Mouse (Mus musculus): ENCODE data around the gene Olig3. TPM values are rescaled to one million over a fixed set of nuclear protein-coding genes. Genes with fewer than 3 reads are reported as not detected.

Olig3 gene
- polyA plus RNA-seq, 1 experiment from 2014 or later, result 26.3 TPM

- ATAC-seq (ENCODE audit: low read depth), result no peak
These were observed 4.1 kb upstream of the Olig3 start for GRCm38 (mm10) chr10:19352006-19352877.

DNA sequence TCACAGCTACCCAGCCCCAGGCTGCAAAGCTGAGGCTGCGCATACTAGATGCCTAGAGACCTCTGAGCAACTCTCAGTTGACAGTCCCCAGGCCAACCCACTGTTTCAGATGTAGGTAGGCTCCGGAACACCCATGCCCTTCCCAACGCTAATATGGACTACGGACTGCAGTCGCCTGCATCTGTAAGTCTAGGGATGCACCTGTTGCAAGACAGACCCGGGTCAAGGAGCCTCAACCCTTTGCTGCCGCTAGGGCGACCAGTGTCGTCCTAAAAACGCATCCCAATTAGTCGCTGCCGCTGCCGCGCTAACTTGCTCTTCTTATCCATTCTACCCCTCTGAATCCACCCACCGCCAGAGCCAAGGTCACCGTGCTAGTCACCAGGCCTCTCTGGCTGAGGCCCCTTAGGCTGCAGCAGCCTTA lies 3.4 kb upstream of the Olig3 start:
- peak overlapping the region; percentile 4; the same call in 1 of the 2 replicates for H3K4me3 ChIP-seq
- H3K9ac ChIP-seq, result no peak overlapping the region
- peaks cover 21% of the 10 kb centered on the region for H3K4me1 ChIP-seq (replicated peaks)
- under 1% methylated on average over 16 of the region's 16 CpGs for WGBS
- H3K27ac ChIP-seq (replicated peaks), result no peak overlapping the region
- no peaks in the 10 kb centered on the region for H3K36me3 ChIP-seq
- H3K27me3 ChIP-seq, result peaks cover 90% of the 10 kb centered on the region
- no peak for ATAC-seq (ENCODE audit: low read depth)
- H3K9me3 ChIP-seq, result no peaks in the 10 kb centered on the region
- H3K4me2 ChIP-seq, result peak overlapping the region; percentile 22; the same call in 1 of the 2 replicates

More at GRCm38 (mm10) chr10:19352006-19352877, 4.1 kb upstream of the Olig3 start:
- Histone ChIP-seq H3K4me3 (no peak overlapping the region), H3K27ac (replicated peaks) (no peak overlapping the region), H3K4me1 (replicated peaks) (peaks cover 18% of the 10 kb centered on the region), H3K4me2 (peak overlapping the region; percentile 22; the same call in 1 of the 2 replicates), H3K27me3 (peaks cover 90% of the 10 kb centered on the region), H3K9ac (no peak overlapping the region), H3K9me3 (no peaks in the 10 kb centered on the region), H3K36me3 (no peaks in the 10 kb centered on the region)
- 1% methylated on average over 24 of the region's 24 CpGs for WGBS

GRCm38 (mm10) chr10:19353631-19354030 lies 2.7 kb upstream of the Olig3 start:
- no peak for ATAC-seq (ENCODE audit: low read depth)
- H3K27me3 ChIP-seq, result peaks cover 90% of the 10 kb centered on the region
- no peak overlapping the region for H3K4me2 ChIP-seq
- no peak overlapping the region for H3K4me3 ChIP-seq
- peaks cover 21% of the 10 kb centered on the region for H3K4me1 ChIP-seq (replicated peaks)
- no peak overlapping the region for H3K9ac ChIP-seq
- no peaks in the 10 kb centered on the region for H3K9me3 ChIP-seq
- no peak overlapping the region for H3K27ac ChIP-seq (replicated peaks)
- H3K36me3 ChIP-seq, result no peaks in the 10 kb centered on the region
- WGBS, result 14% methylated on average over 5 of the region's 5 CpGs

DNA sequence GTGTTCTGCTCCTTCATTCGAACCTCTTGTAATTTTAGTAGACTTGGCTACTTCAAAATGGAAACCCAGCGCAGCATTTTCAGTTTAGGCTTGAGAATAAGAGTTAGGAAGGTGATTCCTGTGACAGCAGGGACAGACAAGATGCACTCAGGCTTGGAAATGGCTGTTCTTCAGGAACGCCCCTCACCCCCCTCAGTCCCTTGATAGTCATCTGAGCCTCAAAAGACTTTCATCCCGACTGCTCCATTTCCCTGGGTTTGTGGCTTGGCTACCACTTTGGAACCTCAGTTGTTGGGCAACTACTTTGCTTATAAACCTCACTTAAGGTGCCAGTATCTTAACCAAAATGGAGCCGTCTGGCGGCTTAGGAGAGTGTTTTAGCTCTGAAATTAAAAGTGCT lies 2.2 kb upstream of the Olig3 start:
- Histone ChIP-seq H3K4me3 (no peak overlapping the region), H3K27ac (replicated peaks) (no peak overlapping the region), H3K36me3 (no peaks in the 10 kb centered on the region), H3K4me1 (replicated peaks) (peaks cover 21% of the 10 kb centered on the region), H3K27me3 (peaks cover 90% of the 10 kb centered on the region), H3K4me2 (0 out of 2 replicates have a peak overlapping the region, but pooled peaks have one; percentile 4), H3K9ac (no peak overlapping the region), H3K9me3 (no peaks in the 10 kb centered on the region)
- WGBS, result 8% methylated on average over 6 of the region's 6 CpGs
- no peak for ATAC-seq (ENCODE audit: low read depth)

- no peak for ATAC-seq (ENCODE audit: low read depth)
- H3K4me3 ChIP-seq, result no peak overlapping the region
These were observed 1.3 kb upstream of the Olig3 start for GRCm38 (mm10) chr10:19355076-19355475.

DNA sequence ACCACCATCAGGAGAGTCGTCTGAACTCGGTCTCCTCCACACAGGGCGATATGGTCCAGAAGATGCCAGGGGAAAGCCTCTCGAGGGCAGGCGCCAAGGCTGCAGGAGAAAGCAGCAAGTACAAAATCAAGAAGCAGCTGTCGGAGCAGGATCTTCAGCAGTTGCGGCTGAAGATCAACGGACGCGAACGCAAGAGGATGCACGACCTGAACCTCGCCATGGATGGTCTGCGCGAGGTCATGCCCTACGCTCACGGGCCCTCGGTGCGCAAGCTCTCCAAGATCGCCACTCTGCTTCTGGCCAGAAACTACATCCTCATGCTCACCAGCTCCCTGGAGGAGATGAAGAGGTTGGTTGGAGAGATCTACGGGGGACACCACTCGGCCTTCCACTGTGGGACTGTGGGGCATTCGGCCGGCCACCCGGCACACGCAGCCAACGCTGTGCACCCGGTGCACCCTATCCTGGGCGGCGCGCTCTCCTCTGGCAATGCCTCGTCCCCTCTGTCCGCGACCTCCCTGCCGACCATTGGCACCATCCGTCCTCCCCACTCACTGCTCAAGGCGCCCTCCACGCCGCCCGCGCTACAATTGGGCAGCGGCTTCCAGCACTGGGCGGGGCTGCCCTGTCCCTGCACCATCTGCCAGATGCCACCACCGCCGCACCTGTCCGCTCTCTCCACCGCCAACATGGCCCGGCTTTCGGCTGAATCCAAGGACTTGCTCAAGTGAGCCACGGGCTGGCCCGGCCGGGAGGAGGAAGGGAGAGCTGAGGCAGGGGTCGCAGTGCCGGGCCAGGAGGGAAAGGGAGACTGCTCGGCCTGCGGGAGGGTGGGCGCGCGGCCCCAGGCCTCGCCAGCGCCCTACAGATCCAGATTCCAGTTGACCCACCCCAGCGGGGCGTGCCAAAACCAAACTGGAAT lies 648 bp downstream of the Olig3 start:
- ATAC-seq (ENCODE audit: low read depth), result peak; percentile 54
- Histone ChIP-seq H3K4me1 (replicated peaks) (peaks cover 21% of the 10 kb centered on the region), H3K4me3 (peak overlapping the region; percentile 34), H3K9ac (peak overlapping the region; percentile 62), H3K27ac (replicated peaks) (peak overlapping the region; percentile 56), H3K27me3 (peaks cover 100% of the 10 kb centered on the region), H3K9me3 (no peaks in the 10 kb centered on the region), H3K4me2 (peak overlapping the region; percentile 48), H3K36me3 (no peaks in the 10 kb centered on the region)
- under 1% methylated on average over 63 of the region's 63 CpGs for WGBS

More at GRCm38 (mm10) chr10:19355076-19355475, 1.3 kb upstream of the Olig3 start:
- Histone ChIP-seq H3K4me2 (no peak overlapping the region), H3K4me1 (replicated peaks) (peaks cover 21% of the 10 kb centered on the region), H3K36me3 (no peaks in the 10 kb centered on the region), H3K9ac (no peak overlapping the region), H3K27me3 (peaks cover 95% of the 10 kb centered on the region), H3K9me3 (no peaks in the 10 kb centered on the region), H3K27ac (replicated peaks) (no peak overlapping the region)
- 6% methylated on average over 8 of the region's 8 CpGs for WGBS

DNA sequence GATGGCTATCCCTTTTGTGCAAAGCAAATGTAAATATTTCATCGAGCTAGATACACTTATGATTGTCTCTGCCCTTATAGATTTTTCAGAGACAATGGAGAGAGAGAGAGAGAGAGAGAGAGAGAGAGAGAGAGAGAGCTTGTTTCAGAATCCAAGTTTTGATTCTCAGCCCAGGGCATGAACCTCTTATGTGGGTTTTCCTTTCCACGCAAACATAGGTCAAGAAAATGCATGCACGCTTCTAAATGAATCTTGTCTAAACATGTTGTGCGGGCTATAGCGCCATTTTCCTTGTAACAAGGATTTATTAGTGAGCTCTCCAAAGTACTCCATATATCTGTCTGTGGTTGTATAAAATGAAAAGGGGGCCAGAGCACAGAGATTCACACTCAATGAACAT lies 1.5 kb downstream of the Olig3 start:
- 14% methylated on average over 5 of the region's 5 CpGs for WGBS
- Histone ChIP-seq H3K9ac (no peak overlapping the region; the same call in 1 of the 2 replicates), H3K4me1 (replicated peaks) (peaks cover 22% of the 10 kb centered on the region)

DNA sequence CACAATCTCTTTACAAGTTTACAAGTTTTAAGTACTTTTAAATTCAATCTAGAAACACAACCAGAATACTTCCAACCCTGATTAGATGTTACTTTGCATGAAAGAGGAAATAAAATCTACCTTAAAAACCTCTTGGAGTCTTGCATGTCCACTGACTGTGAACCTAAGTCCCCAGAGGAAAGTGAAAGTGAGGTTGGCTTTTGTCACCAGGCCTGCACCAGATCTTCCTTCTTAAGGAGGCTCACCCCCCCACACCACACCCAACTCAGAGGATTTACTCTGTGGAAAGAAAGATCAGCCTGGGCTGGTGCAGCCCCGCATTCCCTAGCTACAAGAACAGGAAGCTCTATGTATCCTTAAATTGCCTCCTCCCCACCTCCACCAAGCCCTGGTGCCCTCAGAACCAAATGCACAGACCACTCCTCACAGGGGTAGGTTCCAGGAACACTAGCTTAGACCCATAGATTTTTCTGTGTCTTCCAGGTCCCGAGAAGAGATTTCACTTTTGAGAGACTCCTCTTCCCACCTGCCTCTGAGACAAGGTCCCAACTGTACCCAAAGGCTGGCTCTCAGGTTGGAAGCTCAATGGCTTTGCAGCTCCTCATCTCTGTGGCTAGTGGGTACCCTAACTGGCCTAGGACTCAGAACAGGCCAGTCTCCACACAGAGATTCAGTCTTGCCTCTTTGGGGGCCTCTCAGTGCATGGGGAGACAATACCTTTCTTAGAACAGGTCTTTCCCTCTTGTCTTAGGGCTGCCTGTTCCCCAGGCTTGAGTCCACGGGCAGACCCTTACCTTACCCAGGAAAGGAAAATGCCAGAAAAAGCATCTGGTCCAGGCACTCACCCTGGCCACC lies 4.3 kb downstream of the Olig3 start:
- Histone ChIP-seq H3K36me3 (no peaks in the 10 kb centered on the region), H3K9ac (no peak overlapping the region), H3K4me3 (0 out of 2 replicates have a peak overlapping the region, but pooled peaks have one; percentile 3), H3K27ac (replicated peaks) (no peak overlapping the region), H3K9me3 (no peaks in the 10 kb centered on the region), H3K4me2 (peak overlapping the region; percentile 4; the same call in 1 of the 2 replicates), H3K27me3 (peaks cover 98% of the 10 kb centered on the region), H3K4me1 (replicated peaks) (peaks cover 22% of the 10 kb centered on the region)
- WGBS, result 37% methylated on average over 3 of the region's 3 CpGs
- ATAC-seq (ENCODE audit: low read depth), result no peak

More for the DNA sequence above, 1.5 kb downstream of the Olig3 start:
- Histone ChIP-seq H3K9me3 (no peaks in the 10 kb centered on the region), H3K36me3 (no peaks in the 10 kb centered on the region), H3K4me3 (peak overlapping the region; percentile 34), H3K4me2 (no peak overlapping the region), H3K27me3 (peaks cover 100% of the 10 kb centered on the region), H3K27ac (replicated peaks) (0 out of 2 replicates have a peak overlapping the region, but pooled peaks have one; percentile 56)
- no peak for ATAC-seq (ENCODE audit: low read depth)

- 5% methylated on average over 23 of the region's 23 CpGs for WGBS
- ATAC-seq (ENCODE audit: low read depth), result no peak
- Histone ChIP-seq H3K27ac (replicated peaks) (no peak overlapping the region), H3K36me3 (no peaks in the 10 kb centered on the region), H3K4me1 (replicated peaks) (peaks cover 18% of the 10 kb centered on the region), H3K27me3 (peaks cover 98% of the 10 kb centered on the region), H3K9ac (no peak overlapping the region), H3K4me3 (no peak overlapping the region), H3K9me3 (no peaks in the 10 kb centered on the region), H3K4me2 (peak overlapping the region; percentile 4; the same call in 1 of the 2 replicates)
These were observed 5.4 kb downstream of the Olig3 start for GRCm38 (mm10) chr10:19361539-19362293.

DNA sequence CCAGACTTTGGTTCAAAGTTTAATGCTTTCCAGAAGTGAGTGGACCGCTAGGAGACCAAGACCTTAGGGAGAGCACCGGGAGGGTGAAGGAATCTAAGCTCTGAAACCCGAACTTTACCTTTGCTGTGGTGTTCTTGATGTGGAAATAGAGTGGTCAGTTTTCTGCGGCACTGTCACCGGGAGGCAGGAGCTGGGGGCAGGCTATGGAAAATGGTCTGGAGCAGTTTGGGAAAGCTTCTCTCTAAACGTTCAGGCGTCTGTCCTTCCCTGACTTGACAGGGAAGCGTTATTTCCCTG lies 5.9 kb downstream of the Olig3 start:
- Histone ChIP-seq H3K4me3 (no peak overlapping the region), H3K27ac (replicated peaks) (no peak overlapping the region), H3K4me1 (replicated peaks) (peaks cover 13% of the 10 kb centered on the region), H3K27me3 (peaks cover 98% of the 10 kb centered on the region), H3K4me2 (peak overlapping the region; percentile 39; the same call in 1 of the 2 replicates), H3K9me3 (no peaks in the 10 kb centered on the region), H3K36me3 (no peaks in the 10 kb centered on the region), H3K9ac (no peak overlapping the region)
- WGBS, result 3% methylated on average over 8 of the region's 8 CpGs
- no peak for ATAC-seq (ENCODE audit: low read depth)
